Mouse (Mus musculus) cerebellum, adult 2 months (tissue): ENCODE data around the gene Ift140.

Source experiments
- CTCF ChIP-seq: fragments of 200-500 bp; IDR thresholded peaks from 2 replicates; pipeline ENCODE4 v1.5.1; 2011; ENCODE audit warnings: low read depth, mild to moderate bottlenecking, control low read depth, low read length, moderate library complexity, borderline replicate concordance; ENCODE audit not compliant: insufficient read depth
- POLR2A ChIP-seq: fragments of 200-500 bp; IDR thresholded peaks from 2 replicates; pipeline ENCODE4 v1.6.1; 2011; ENCODE audit warnings: low read length, control low read depth, borderline replicate concordance; ENCODE audit not compliant: insufficient read depth

- TF ChIP-seq POLR2A (no peak), CTCF (no peak)
These were observed 41.2 kb downstream of the Ift140 start for GRCm38 (mm10) chr17:25057041-25057440.
